Mouse (Mus musculus) testis, adult 2 months (tissue): Measurements from ENCODE around the gene Klhl28.

ENCODE experiments used
- CTCF ChIP-seq: fragments of 200-500 bp; IDR thresholded peaks from 2 replicates; pipeline ENCODE4 v1.5.1; 2012; ENCODE audit warnings: low read depth, mild to moderate bottlenecking, inconsistent platforms, low read length, moderate library complexity; ENCODE audit not compliant: control insufficient read depth, insufficient read depth, insufficient replicate concordance
- POLR2A ChIP-seq: fragments of 200-500 bp; IDR thresholded peaks from 2 replicates; pipeline ENCODE4 v1.6.1; 2012; ENCODE audit warnings: low read depth, mild to moderate bottlenecking, inconsistent platforms, low read length, moderate library complexity; ENCODE audit not compliant: control insufficient read depth

DNA sequence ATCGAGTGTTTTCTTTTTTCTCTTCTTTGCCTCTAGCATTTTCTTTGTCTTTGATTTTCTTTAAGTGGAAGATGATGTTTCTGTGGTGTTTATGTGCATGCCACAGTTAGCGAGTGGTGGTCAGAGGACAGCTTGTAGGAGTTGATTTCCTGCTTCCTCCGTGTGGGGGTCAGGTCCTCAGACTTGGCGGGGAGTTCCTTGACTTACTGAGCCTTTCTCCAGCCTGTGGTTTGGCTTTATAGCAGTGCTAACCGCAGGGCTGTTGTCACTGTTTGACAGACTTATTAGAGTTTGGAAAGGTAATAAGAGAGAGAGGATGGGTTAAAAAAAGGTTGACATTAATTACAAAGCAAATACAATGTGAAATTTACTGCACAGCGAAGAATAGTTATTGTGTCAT is 10.2 kb upstream of the Klhl28 start:
- TF ChIP-seq CTCF: no peak
- TF ChIP-seq POLR2A: no peak
